Comparison of ENCODE assay signal across 22 mouse cellular contexts in the genomic region with DNA sequence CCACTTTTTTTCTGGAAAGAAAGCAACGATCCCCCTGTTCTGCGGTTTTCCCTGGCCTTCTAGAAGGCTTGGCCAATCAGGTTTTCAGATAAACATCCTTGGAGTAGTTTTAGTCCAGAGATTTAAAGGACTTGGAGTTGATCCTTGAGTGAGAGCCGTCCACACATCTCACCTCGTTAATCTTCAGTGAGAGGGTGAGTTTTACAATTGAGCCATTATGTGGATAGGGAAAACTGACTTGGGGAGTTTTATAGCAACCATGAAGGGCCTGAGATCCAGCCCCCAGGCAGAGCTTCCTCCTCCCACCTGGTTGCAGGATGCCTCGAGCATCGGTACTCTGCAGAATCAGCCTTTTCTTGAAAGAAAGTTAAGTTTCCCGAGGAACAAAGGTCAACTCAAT.
DNase-seq lines count a peak whose midpoint lies in the region; ATAC-seq lines count a peak whose summit lies in the region.
"Had no signal": no experiment of that assay in that cellular context is flagged by ENCODE, and none has a peak within 500 bp of the region (broad histone marks: within the 10 kb centered on the region; RNA-seq: fewer than 3 reads in every experiment).

No protein-coding gene starts in this region.

- no peak for DNase-seq in midbrain, embryonic 10.5 days (ENCODE audit: low spot score)
- no peak for DNase-seq in layer of hippocampus, postnatal 14 days (ENCODE audit: low spot score in 2 of 2)
- DNase-seq in cerebellum, postnatal 10 days, result no peak
- DNase-seq: adrenal gland, adult 2 months; cerebellum, adult 11 months; cerebellum, postnatal 14 days; kidney, adult 18-20 months; left cerebral cortex, postnatal 4 days; liver, embryonic 13.5 days; lung, adult 2 months; lung, postnatal 14 days; right cerebral cortex, postnatal 25 days; spleen, adult 18-20 months had no signal

- H3K4me2 ChIP-seq in hindbrain, embryonic 12.5 days (replicated peaks), result no peak overlapping the region
- H3K4me2 ChIP-seq in hindbrain, embryonic 16.5 days (ENCODE audit: low read length), result no peak overlapping the region
- H3K4me2 ChIP-seq in midbrain, embryonic 16.5 days (ENCODE audit: low read length), result no peak overlapping the region
- H3K4me2 ChIP-seq in limb, embryonic 12.5 days, result no peak overlapping the region
- H3K4me2 ChIP-seq: embryonic facial prominence, embryonic 13.5 days; liver, embryonic 13.5 days had no signal

- no peaks in the 10 kb centered on the region for H3K9me3 ChIP-seq in hindbrain, embryonic 12.5 days (replicated peaks)
- H3K9me3 ChIP-seq in hindbrain, embryonic 16.5 days (ENCODE audit: control insufficient read depth, low read length), result no peaks in the 10 kb centered on the region
- H3K9me3 ChIP-seq in midbrain, embryonic 16.5 days (replicated peaks; ENCODE audit: control insufficient read depth, low read length, poor library complexity, severe bottlenecking), result no peaks in the 10 kb centered on the region
- H3K9me3 ChIP-seq in midbrain, embryonic 10.5 days (replicated peaks), result no peaks in the 10 kb centered on the region
- no peaks in the 10 kb centered on the region for H3K9me3 ChIP-seq in limb, embryonic 12.5 days
- H3K9me3 ChIP-seq: embryonic facial prominence, embryonic 13.5 days; heart, embryonic 10.5 days; liver, embryonic 13.5 days had no signal

- peaks cover 27% of the 10 kb centered on the region for H3K4me1 ChIP-seq in hindbrain, embryonic 12.5 days
- peaks cover 12% of the 10 kb centered on the region for H3K4me1 ChIP-seq in hindbrain, embryonic 16.5 days (ENCODE audit: control insufficient read depth, insufficient read depth, low read depth, low read length)
- peaks cover 23% of the 10 kb centered on the region for H3K4me1 ChIP-seq in midbrain, embryonic 16.5 days (ENCODE audit: control insufficient read depth, insufficient read depth, low read length)
- peaks cover 34% of the 10 kb centered on the region for H3K4me1 ChIP-seq in midbrain, embryonic 10.5 days
- H3K4me1 ChIP-seq in limb, embryonic 12.5 days (replicated peaks), result peaks cover 31% of the 10 kb centered on the region
- H3K4me1 ChIP-seq: liver, embryonic 13.5 days had no signal

- 0 out of 2 replicates have a peak overlapping the region, but pooled peaks have one; percentile 30 for H3K27ac ChIP-seq in hindbrain, embryonic 12.5 days
- no peak overlapping the region for H3K27ac ChIP-seq in hindbrain, embryonic 16.5 days (ENCODE audit: low read depth, low read length)
- peak overlapping the region; percentile 12; the same call in 1 of the 2 replicates for H3K27ac ChIP-seq in midbrain, embryonic 16.5 days (ENCODE audit: low read length)
- H3K27ac ChIP-seq in midbrain, embryonic 10.5 days (replicated peaks), result no peak overlapping the region
- 0 out of 2 replicates have a peak overlapping the region, but pooled peaks have one; percentile 26 for H3K27ac ChIP-seq in limb, embryonic 12.5 days
- H3K27ac ChIP-seq: embryonic facial prominence, embryonic 13.5 days; heart, embryonic 10.5 days; kidney, postnatal 0 days; liver, embryonic 13.5 days had no signal

- no peak overlapping the region for H3K4me3 ChIP-seq in hindbrain, embryonic 12.5 days
- no peak overlapping the region for H3K4me3 ChIP-seq in hindbrain, embryonic 16.5 days (ENCODE audit: low read length)
- H3K4me3 ChIP-seq in midbrain, embryonic 16.5 days (ENCODE audit: low read depth, low read length), result no peak overlapping the region
- no peak overlapping the region for H3K4me3 ChIP-seq in midbrain, embryonic 10.5 days
- no peak overlapping the region for H3K4me3 ChIP-seq in limb, embryonic 12.5 days (replicated peaks)
- H3K4me3 ChIP-seq: embryonic facial prominence, embryonic 13.5 days; erythroblast, embryonic 14.5 days; heart, embryonic 10.5 days; liver, embryonic 13.5 days had no signal

- H3K27me3 ChIP-seq in hindbrain, embryonic 12.5 days, result no peaks in the 10 kb centered on the region
- H3K27me3 ChIP-seq in hindbrain, embryonic 16.5 days (replicated peaks; ENCODE audit: control insufficient read depth, insufficient read depth, low read length), result no peaks in the 10 kb centered on the region
- no peaks in the 10 kb centered on the region for H3K27me3 ChIP-seq in midbrain, embryonic 16.5 days (ENCODE audit: control insufficient read depth, insufficient read depth, low read depth, low read length)
- peaks cover 15% of the 10 kb centered on the region for H3K27me3 ChIP-seq in midbrain, embryonic 10.5 days (ENCODE audit: low read depth, poor library complexity, severe bottlenecking)
- H3K27me3 ChIP-seq in limb, embryonic 12.5 days, result no peaks in the 10 kb centered on the region
- H3K27me3 ChIP-seq: embryonic facial prominence, embryonic 13.5 days; liver, embryonic 13.5 days had no signal

- 51% methylated on average over 7 of the region's 7 CpGs for WGBS in hindbrain, embryonic 12.5 days
- WGBS in hindbrain, embryonic 16.5 days, result 44% methylated on average over 7 of the region's 7 CpGs
- WGBS in midbrain, embryonic 16.5 days, result 27% methylated on average over 7 of the region's 7 CpGs
- WGBS in midbrain, embryonic 10.5 days, result 41% methylated on average over 7 of the region's 7 CpGs
- 15% methylated on average over 7 of the region's 7 CpGs for WGBS in limb, embryonic 12.5 days

- no peak for ATAC-seq in hindbrain, embryonic 12.5 days (ENCODE audit: low FRiP score)
- no peak for ATAC-seq in hindbrain, embryonic 16.5 days
- ATAC-seq in midbrain, embryonic 16.5 days, result no peak
- no peak for ATAC-seq in limb, embryonic 12.5 days (ENCODE audit: insufficient number of reproducible peaks, insufficient read depth, low FRiP score, low TSS enrichment, low read depth)
- ATAC-seq: inflammation-experienced regulatory T-cells, adult 6 months had no signal

- H3K9ac ChIP-seq in hindbrain, embryonic 12.5 days, result no peak overlapping the region
- no peak overlapping the region for H3K9ac ChIP-seq in hindbrain, embryonic 16.5 days (ENCODE audit: low read depth, low read length)
- H3K9ac ChIP-seq in midbrain, embryonic 16.5 days (ENCODE audit: low read depth, low read length), result no peak overlapping the region
- H3K9ac ChIP-seq in limb, embryonic 12.5 days (replicated peaks), result no peak overlapping the region
- H3K9ac ChIP-seq: embryonic facial prominence, embryonic 13.5 days; liver, embryonic 13.5 days had no signal

- no peaks in the 10 kb centered on the region for H3K36me3 ChIP-seq in hindbrain, embryonic 12.5 days
- H3K36me3 ChIP-seq in hindbrain, embryonic 16.5 days (ENCODE audit: control insufficient read depth, insufficient read depth, low read length), result no peaks in the 10 kb centered on the region
- H3K36me3 ChIP-seq in midbrain, embryonic 16.5 days (ENCODE audit: control insufficient read depth, insufficient read depth, low read length), result no peaks in the 10 kb centered on the region
- no peaks in the 10 kb centered on the region for H3K36me3 ChIP-seq in midbrain, embryonic 10.5 days
- no peaks in the 10 kb centered on the region for H3K36me3 ChIP-seq in limb, embryonic 12.5 days
- H3K36me3 ChIP-seq: embryonic facial prominence, embryonic 13.5 days; heart, embryonic 10.5 days; liver, embryonic 13.5 days had no signal

Comparison
In these comparisons a context has a peak if more than half of its experiments do, and no peak if none do; other contexts are left out.
1. H3K27ac ChIP-seq: peak in hindbrain, embryonic 12.5 days (single experiment), midbrain, embryonic 16.5 days (single experiment) and limb, embryonic 12.5 days (single experiment); none in hindbrain, embryonic 16.5 days (single experiment) and midbrain, embryonic 10.5 days (single experiment).